Mouse (Mus musculus): ENCODE data around the gene Itprip.

The Itprip gene

DNA sequence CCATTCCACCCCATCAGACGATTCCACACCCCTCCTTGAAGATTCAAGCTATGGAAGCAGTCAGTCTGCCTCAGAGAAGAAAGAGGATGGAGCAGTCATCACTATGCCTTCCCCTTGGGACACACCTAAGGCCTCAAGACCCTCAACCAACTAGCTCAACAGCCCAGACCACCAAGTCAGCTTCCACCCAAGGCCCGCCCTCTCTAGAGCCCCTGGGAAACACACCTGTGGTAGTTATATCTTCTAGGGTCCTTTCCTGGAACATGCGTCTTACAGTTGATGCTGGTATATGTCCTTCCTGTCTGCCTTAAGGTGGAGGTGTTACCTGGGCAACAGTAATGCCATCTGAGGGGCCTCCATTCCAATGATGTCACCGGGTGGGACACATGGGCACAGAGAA lies 4.9 kb downstream of the Itprip start:
- no peak for DNase-seq (ENCODE audit: low spot score)

DNA sequence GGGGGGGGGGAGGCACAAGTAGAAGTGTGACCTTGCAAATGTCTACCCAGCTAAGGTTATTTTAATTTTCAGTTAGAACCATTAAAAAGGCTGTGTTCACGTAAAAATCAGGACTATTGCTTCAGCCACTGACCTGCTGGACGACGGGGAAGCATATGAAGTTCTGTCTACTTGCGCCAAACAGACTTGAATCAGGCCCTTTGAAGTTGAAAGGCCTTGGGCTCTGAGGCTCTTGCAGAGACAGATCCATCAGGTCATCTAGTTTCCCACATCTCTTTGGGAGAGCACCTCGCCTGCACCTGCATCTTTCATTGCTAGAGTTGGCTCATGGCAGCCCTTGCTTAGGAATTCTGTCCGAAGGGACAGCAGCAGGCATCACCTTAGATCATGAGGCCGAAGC lies 5.8 kb downstream of the Itprip start:
- DNase-seq (ENCODE audit: low spot score), result no peak

DNA sequence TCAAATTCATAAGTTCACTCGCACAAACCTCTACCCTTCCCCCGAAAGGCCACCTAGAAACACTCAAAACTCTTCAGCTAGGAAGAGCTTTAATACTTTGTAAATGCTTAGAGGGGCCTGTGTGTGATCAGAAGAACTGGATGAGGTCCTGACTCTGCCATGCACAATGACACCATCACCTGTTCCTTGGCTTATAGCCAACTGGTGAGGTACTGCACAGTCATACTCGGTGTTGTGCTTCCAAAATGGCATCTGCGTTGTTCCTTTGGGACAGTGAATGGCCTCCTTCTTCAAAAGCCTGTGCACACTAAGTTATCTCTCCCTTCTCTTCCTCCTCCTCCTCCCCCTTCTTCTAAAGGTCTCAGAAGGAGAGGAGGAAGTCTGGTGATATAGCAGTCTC lies 8.3 kb downstream of the Itprip start:
- DNase-seq (ENCODE audit: low spot score), result no peak

DNA sequence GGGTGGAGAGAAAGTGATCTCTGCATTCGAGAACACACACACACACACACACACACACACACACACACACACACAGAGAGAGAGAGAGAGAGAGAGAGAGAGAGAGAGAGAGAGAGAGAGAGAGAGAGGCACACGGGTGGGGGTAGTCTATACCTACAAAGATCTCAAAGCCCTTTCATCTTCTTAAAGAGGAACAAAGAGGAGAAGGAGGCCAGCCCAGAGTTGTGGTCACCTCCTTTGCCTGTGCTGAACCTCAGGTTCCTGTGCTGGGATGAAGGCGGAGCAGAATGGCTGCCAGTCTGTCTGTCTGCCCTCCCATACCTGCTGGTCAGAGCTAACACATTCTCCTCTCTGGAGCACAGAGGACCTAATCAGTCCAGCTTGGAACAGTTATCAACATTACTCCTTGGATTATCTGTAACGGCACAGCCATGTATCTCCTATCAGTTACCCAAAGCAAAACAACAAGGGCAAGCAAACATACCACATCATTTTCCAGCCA lies 8.9 kb downstream of the Itprip start:
- DNase-seq (ENCODE audit: low spot score), result no peak

DNA sequence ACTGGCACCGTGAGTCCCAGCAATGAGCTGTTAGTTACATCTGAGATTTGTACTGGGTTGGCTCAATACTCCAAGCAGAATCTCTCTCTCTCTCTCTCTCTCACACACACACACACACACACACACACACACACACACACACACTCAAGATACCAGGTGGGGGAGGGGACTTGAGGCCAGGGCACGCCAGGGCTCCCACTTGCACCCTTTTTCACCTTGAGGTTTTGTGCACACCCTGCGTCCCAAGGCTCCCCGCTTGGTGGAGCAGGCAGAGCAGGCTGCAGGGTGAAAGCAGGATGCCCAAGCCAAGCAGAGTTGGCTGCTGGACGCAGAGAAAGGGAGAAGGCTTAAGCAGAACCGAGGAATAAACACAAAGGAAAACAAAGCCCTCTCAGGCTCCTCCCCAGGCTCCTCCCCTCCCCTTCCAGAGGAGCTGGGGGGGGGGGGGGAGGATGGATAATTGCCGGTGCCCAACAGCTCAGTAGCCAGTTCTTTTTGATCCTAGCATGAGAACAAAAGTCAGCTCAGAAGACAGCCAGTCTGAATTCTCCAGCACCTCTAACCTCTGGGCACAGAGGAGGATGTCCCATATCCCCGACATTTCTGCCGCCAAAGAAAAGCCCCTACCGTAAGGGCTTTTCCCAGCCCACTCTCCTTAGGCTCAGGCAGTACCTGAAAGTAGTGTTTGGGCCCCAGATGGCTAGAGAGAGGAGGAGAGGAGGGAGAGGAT lies 9.5 kb downstream of the Itprip start:
- DNase-seq (ENCODE audit: low spot score), result no peak

DNA sequence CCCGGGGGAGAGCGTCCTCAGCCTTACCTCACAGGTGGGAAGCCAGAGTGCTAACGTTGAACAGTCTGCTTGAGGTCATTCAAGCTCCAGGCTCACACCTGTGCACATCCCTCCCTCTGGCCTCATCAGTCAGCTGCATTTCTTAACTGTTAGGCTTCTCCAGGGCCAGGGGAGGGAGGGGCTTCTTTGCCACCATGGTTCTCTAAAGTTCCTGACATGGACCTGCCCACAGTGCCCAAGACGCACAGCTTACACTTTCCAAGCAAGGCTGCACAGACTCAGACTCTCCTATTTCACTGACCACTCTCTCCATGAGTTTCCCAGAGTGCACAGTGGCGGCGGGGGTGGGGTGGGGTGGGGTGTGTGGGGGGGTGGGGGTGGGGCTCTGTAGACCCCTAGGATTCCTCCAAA lies 10.1 kb downstream of the Itprip start:
- DNase-seq (ENCODE audit: low spot score), result no peak

DNA sequence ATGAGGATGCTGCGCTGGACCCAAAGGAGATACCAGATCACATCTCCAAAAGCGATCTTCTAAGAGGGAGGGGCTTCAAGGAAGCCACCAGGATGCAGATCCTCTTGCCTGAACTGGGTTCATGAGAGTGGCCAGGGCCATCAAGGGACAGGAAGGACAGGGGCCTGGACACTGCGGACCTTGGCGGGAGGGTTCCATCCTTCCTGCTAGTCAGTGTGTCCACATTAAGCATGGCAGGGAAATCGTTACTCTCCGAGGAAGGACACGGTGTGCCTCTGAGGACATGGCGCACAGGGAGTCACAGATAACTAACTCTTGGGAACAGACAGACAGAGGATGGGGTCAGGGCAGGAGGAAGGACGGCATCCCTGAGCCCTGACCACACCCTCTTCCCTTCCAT lies 11.5 kb downstream of the Itprip start:
- no peak for DNase-seq (ENCODE audit: low spot score)

DNA sequence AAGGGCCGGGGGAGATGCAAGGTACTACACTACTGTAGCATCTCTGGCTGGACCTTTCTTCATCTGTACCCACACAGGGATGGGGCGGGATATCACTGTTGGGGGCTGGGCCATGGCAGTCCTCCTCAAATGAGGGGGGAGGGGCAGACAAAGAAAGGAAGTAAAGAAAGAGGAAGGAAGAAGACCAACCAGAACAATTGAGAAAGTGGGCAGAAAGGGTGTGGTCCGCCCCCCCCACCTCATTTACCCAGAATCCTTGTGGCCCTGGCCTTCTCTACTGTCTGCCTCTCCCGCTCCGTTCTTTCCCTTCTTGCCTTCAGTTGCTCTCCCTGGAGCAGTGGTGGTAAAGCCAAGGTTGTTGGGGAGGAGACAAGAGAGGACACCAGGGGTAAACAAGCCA lies 13.5 kb downstream of the Itprip start:
- DNase-seq (ENCODE audit: low spot score), result no peak

DNA sequence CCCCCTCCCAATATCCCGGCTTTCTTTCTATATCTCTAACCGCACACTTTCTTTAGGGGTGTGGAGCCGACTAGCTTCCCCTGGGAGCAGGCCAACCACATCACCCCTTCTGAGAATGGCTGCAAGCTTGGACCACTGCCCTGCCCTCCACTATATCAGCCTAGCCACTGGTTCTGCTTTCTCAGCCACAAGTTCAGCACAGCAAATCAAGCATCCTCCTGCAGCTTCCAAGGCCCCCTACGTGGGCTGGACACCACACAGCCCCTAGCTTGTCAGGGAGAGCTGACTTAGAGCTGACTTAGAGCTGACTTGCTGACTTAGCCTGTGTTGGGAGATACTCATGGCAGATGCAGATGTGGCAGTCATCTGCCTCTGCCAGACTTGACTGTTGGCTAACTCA lies 14.0 kb downstream of the Itprip start:
- DNase-seq (ENCODE audit: low spot score), result no peak

DNA sequence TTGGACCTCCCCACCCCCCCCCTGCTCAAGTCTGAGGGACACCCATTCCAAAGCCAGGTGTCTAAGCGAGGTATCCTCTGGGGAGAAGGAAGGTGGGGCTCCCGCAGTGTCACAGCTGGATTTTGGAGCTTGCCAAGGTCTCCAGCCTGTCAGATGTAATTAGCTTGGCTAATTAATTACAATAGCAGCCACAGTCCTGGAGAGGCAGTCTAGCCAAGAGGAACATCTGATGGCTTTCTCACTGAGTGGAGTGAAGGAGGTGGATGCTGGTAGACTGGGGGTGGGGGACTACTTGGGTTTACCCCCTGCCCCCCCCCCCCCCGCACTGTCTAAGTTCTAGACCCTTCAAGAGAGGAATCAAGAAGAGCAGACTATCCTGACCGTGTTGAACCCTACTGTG lies 15.4 kb downstream of the Itprip start:
- no peak for DNase-seq (ENCODE audit: low spot score)

DNA sequence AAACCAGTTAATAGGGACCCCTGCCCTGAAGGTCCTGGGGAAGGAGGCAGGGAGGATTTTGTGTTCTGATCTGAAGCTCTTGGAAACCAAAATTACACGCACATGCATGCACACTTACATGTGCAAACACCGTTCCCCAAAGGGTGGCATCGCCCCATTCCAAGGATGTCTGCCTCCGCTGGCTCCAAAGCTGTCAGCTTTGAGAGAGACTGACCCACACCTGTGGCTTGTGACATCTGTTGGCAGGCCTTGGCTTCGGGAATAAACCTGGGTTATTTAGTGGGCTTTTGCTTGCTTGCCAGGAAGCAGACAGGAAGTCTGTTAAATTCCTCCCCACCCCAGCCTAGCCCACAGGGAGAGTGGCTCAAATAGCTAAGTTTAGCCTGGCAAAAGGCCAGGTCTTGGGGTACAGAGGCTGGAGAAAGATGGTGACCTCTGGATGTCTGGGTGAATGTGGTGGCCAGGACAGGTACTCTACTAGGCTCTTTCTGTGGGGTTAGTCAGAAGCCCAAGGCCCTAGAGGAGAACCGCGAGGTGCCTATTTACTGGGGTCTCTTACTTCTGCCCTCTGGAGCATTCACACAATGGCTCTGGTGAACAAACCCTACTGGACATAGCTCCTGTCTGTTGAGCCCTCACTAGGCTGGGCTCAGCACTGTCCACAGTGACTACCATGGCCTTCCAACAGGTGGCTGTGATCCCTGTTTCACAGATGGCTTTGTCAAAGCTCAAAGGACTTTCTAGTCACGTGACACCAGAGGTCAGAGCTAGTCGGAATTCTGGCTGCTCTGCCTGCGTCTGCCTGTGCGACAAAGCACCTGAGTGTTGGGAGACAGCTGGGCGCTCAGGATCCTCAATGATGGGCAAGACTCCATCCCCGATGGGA lies 16.5 kb downstream of the Itprip start:
- no peak for DNase-seq (ENCODE audit: low spot score)

DNA sequence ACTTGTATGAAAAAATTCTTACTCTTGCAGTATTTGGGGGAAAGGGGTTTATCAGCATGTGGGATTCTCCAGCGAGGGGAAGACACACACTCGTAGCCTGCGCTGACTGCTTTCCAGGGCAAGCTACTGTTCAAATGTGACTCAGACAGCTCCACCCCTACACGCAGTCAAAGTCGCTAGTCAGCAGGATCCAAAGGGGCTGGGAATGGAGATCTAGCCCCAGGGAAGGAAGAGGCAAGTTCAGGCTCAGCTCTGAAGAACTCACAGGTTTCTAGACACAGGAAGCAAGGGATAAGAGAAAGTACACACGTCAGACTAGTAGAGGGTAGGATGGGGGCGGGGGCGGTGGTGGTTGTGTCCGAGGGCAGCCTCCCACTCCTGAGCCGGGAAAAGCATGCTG lies 18.5 kb downstream of the Itprip start:
- no peak for DNase-seq (ENCODE audit: low spot score)

DNA sequence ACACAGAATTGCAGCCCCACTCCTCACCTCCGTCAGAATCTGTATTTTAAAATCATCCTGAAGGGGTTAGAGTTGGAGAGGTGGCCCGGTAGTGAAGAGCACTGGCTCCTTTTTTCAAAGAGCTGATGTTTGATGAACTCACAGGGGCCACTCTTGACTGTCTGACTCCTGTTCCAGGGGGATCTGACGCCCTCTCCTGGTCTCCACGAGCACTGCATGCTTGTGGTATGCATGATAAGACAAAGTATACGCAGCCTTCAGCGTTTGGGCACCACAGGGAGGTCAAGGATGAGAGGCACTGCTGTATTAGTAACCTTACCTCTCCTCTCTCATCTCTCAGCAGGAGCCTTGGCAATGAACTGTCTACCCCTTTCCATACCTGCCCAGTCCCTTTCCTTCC lies 19.1 kb downstream of the Itprip start:
- no peak for DNase-seq (ENCODE audit: low spot score)

DNA sequence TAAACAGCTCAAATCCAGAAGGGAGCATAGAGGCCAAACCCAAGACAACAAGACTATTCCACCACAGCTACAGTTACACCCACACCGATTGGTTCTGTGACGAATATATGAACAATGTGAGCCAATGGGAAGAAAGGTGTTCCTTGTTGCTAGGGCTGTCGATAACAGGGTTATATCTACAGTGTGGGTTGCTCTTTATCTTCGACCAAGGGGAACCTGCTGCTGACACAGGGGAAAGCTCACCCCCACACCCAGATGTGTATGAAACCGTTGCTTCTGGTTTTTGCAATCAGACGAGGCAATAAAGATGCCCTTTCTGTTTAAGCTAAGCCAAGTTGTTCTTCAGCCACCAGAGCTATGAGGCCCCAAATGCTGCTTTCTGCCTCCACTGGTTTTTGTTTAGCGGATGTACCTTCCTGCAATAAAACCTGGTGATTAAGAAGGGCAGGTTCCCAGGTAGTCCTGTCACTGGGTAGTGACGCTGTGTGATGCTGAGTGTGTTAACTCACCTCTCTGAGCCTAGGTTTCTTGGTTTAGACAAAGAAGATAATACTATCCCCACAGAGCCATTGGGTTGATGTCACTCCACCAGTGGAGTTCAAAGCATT lies 20.5 kb downstream of the Itprip start:
- no peak for DNase-seq (ENCODE audit: low spot score)

DNA sequence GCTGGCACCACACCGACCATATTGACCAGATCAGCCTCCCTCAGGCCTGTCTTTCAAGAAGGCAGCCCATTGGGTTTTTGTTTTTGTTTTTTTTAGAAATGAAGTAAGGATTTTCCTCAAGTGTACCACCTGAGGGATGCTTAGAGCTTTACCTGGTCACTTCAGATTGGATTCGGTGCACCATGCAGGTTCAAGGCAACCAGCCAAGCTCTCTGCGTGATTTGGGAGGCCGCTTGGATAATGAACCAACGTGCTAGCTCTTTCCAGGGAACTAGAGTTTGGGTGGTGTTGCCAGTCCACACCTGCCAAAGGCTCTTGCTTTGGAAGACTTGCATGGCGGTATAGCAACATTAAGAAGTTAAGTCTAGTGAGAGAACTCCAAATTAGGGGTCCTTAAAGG lies 26.0 kb downstream of the Itprip start:
- DNase-seq (ENCODE audit: low spot score), result no peak

DNA sequence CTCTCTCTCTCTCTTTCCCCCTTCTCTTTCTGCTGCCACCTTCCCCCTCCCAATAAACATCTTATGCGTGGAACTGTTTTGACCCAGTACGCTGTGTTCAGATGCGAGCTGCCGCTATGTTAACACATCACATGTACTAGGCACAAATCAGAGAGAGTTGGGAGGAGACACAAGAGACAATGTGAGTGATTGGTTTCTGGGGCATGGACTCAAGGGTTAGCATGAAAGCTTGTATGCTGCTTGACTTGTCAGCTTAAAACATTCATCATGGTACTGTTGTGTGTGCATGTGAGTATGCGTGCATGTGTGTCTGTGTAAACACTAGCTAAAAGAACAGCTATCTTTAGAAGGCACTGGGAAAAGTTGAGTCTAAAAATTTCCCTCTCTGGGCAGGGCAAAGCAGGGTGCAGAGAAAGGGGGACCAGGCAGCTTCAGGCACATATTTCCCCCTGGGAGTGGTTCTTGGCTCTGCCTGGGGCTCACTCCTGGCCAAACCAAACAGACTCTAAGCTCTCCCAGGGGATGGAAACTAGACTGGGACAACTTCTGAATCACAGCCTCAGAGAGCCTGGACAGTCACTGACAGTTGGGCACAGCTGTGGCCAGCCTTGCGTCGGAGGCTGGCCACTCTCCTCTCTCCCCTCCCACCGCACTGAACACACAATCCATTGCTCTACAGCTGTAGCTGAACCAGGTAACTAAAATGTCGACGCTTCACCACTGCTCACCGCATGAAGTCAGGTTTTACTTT lies 27.4 kb downstream of the Itprip start:
- DNase-seq (ENCODE audit: low spot score), result no peak

DNA sequence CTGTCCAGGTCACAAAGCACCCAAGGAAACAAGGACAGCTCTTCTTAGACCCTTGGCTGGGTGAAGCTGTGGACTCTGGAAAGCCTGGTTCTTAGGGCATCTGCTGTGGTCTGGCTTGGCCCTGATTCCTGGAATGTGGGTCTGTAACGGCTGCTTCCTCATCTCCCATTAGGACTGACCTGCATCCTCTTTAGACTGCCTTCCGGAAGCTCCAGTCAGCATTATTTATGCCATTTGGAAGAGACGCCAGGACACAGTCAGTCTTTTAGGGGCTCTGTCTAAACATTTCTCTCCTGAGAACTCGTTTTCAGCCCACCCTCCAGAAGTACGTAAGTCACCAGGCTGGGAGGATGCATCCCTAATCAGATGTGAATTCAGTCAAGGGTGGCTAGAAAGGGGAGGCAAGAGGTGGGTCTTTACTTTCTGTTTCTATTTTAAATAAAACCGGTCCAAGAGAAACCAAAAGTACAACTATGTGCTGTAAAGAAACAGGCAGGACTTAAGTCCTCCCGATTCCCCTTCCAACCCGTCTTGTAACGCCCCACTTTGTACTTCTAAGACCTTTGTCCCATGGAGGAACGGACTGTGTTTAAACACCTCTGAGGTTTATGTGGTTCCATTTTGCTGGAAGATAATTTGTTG lies 28.5 kb downstream of the Itprip start:
- DNase-seq (ENCODE audit: low spot score), result no peak

DNA sequence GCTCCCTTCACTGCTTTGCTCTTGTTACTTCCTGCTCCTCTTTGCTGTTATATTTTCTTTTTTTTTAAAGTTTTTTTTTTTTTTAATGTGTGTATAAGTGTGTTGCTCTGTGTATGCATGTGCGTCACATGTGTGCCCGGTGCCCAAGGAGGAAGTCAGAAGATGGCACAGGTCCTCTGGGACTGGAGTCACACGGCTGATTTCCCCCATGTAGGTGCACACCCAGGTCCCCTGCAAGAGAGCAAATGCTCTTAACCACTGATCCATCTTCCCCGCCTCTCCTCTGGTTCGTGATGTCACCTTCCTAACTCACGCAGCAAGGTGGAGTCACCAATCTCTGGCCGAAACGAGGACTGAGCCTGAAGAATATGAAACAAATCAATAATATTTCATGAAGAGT lies 31.1 kb downstream of the Itprip start:
- no peak for DNase-seq (ENCODE audit: low spot score)

DNA sequence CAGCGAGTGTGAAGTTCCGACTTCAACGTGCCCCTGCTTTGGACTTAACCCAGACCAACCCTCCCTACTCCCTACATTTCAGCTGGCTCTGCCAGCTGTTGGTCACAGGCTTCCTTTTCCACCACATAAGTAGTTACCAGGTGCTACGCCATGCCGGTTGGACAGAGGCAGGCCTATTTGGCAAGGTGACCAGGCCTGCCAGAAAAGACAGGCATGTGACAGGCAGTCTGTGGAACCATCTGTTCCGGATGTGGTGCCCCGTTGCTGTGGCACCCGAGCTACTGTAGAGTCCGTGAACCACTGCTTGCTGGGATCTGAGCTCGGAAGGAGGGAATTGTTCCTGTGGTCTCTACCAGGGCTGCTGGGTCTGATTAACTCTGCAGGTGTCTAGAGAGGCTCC lies 31.7 kb downstream of the Itprip start:
- no peak for DNase-seq (ENCODE audit: low spot score)

DNA sequence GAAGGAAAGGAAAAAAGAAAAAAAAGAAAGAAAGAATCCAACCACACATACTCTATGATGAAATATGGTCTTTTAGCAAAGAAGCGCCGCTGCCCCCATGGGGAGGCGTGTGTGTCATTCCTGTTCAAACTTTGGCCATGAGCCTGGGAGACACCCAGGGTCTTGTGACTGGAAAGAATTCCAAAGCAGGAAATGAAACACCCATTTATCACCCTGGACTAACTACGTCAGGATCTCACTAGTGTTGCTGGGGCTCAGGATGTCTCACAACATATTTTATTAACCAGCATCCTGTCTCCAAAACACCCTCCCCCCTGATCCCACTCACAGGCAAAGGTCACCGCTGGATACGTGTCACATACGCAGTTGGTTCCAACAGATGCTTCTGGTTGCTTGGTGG lies 32.5 kb downstream of the Itprip start:
- DNase-seq (ENCODE audit: low spot score), result no peak

DNA sequence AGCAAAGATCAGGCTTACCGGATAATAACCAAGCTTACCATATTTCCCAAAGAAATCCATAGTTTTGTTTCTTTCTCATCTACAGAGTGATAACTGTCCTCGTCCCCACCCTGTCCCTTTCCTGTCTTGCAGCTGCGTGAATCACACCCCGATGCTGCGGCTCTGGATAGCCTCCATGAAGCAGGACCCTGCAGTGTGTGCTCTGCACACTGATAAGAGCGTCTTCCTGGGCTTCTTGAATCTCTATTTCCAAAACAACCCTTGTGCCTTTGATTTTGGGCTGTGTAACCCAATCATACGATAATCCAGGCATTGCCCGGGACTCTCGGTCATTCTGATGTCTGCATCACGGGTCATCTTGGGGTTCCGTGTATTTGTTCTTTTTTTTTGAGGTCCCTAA lies 33.2 kb downstream of the Itprip start:
- DNase-seq (ENCODE audit: low spot score), result no peak
